14 mouse cellular contexts compared by ENCODE assay signal in the genomic region with DNA sequence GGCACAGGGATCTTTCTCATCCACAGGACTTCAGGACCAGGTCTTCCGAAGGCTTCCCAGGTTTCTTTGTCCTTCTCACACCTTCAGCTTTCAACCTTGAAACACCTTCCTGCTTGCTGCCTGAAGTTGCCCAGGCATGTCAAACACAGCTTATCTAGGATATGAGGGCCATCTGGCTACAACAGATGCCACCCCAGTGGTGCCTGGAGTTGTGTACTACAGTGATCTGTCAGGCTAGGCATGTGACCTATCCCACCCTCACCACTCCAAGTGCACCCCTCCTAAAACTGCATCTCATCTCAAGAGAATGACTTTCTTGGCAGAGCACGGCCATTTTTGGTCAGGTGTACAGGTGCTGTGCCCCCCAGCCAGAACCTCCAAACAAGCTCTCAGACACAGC. TPM values are rescaled to one million over a fixed set of nuclear protein-coding genes. Genes with fewer than 3 reads are reported as not detected.
A peak's percentile ranks its signal among the peaks of the same experiment; 100 is the strongest.
DNase-seq lines count a peak whose midpoint lies in the region; ATAC-seq lines count a peak whose summit lies in the region.
"Had no signal": no experiment of that assay in that cellular context is flagged by ENCODE, and none has a peak within 500 bp of the region (broad histone marks: within the 10 kb centered on the region; RNA-seq: fewer than 3 reads in every experiment).

No protein-coding gene starts in this region.

- no peak overlapping the region for H3K9ac ChIP-seq in heart, embryonic 11.5 days (ENCODE audit: low read depth, low read length)
- no peak overlapping the region for H3K9ac ChIP-seq in stomach, embryonic 15.5 days
- H3K9ac ChIP-seq: embryonic facial prominence, embryonic 13.5 days; limb, embryonic 15.5 days; midbrain, embryonic 13.5 days had no signal

- ATAC-seq in heart, embryonic 11.5 days (replicated peaks; ENCODE audit: insufficient number of reproducible peaks, low FRiP score, low TSS enrichment): peak; percentile 50; the same call in 1 of the 2 replicates
- ATAC-seq in stomach, embryonic 15.5 days (ENCODE audit: insufficient read depth, low FRiP score, low read depth): peak; percentile 90
- ATAC-seq: midbrain, embryonic 13.5 days had no signal

- H3K4me2 ChIP-seq in heart, embryonic 11.5 days: no peak overlapping the region
- H3K4me2 ChIP-seq in stomach, embryonic 15.5 days: no peak overlapping the region
- H3K4me2 ChIP-seq: embryonic facial prominence, embryonic 13.5 days; limb, embryonic 15.5 days; midbrain, embryonic 13.5 days had no signal

- no peak overlapping the region for H3K27ac ChIP-seq in heart, embryonic 11.5 days (ENCODE audit: low read depth, low read length)
- no peak overlapping the region for H3K27ac ChIP-seq in heart, embryonic 10.5 days
- no peak overlapping the region for H3K27ac ChIP-seq in stomach, embryonic 15.5 days
- H3K27ac ChIP-seq in midbrain, embryonic 10.5 days (replicated peaks): no peak overlapping the region
- H3K27ac ChIP-seq: embryonic facial prominence, embryonic 13.5 days; limb, embryonic 15.5 days; midbrain, embryonic 13.5 days had no signal

- H3K4me3 ChIP-seq in heart, embryonic 11.5 days (ENCODE audit: low read depth, low read length): no peak overlapping the region
- H3K4me3 ChIP-seq in heart, embryonic 10.5 days: no peak overlapping the region
- H3K4me3 ChIP-seq in stomach, embryonic 15.5 days (replicated peaks): no peak overlapping the region
- H3K4me3 ChIP-seq in midbrain, embryonic 10.5 days: no peak overlapping the region
- H3K4me3 ChIP-seq: embryonic facial prominence, embryonic 13.5 days; limb, embryonic 15.5 days; midbrain, embryonic 13.5 days had no signal

- peaks cover 47% of the 10 kb centered on the region for H3K36me3 ChIP-seq in heart, embryonic 11.5 days (ENCODE audit: control insufficient read depth, insufficient read depth, low read length)
- H3K36me3 ChIP-seq in heart, embryonic 10.5 days: peaks cover 94% of the 10 kb centered on the region
- peaks cover 76% of the 10 kb centered on the region for H3K36me3 ChIP-seq in stomach, embryonic 15.5 days
- H3K36me3 ChIP-seq in midbrain, embryonic 10.5 days: peaks cover 95% of the 10 kb centered on the region

- 82% methylated on average over 2 of the region's 2 CpGs for WGBS in heart, embryonic 11.5 days (ENCODE audit: insufficient replicate concordance)
- 89% methylated on average over 2 of the region's 2 CpGs for WGBS in heart, embryonic 10.5 days
- WGBS in stomach, embryonic 15.5 days: 91% methylated on average over 2 of the region's 2 CpGs
- WGBS in midbrain, embryonic 10.5 days: 88% methylated on average over 2 of the region's 2 CpGs

- no peak for DNase-seq in heart, embryonic 10.5 days (ENCODE audit: low spot score)
- DNase-seq in spleen, adult 12 weeks (ENCODE audit: low spot score): peak; percentile 54
- no peak for DNase-seq in spleen, adult 18-20 months
- peak; percentile 87 for DNase-seq in liver
- DNase-seq in thymus, postnatal 4 days: no peak
- DNase-seq in midbrain, embryonic 10.5 days (ENCODE audit: low spot score): no peak
- DNase-seq: heart, adult 18-20 months; kidney, adult 11 months; layer of hippocampus, adult 9-11 months had no signal

- no peaks in the 10 kb centered on the region for H3K4me1 ChIP-seq in heart, embryonic 11.5 days (ENCODE audit: control insufficient read depth, insufficient read depth, low read length)
- H3K4me1 ChIP-seq in heart, embryonic 10.5 days: peaks cover 11% of the 10 kb centered on the region; the same call in 1 of the 2 replicates
- no peaks in the 10 kb centered on the region for H3K4me1 ChIP-seq in stomach, embryonic 15.5 days
- H3K4me1 ChIP-seq in midbrain, embryonic 10.5 days: no peaks in the 10 kb centered on the region
- H3K4me1 ChIP-seq: embryonic facial prominence, embryonic 13.5 days; limb, embryonic 15.5 days; midbrain, embryonic 13.5 days had no signal

- H3K27me3 ChIP-seq in heart, embryonic 11.5 days (ENCODE audit: control insufficient read depth, insufficient read depth, low read length): no peaks in the 10 kb centered on the region
- H3K27me3 ChIP-seq in heart, embryonic 10.5 days (ENCODE audit: insufficient read depth, poor library complexity, severe bottlenecking): no peaks in the 10 kb centered on the region
- no peaks in the 10 kb centered on the region for H3K27me3 ChIP-seq in stomach, embryonic 15.5 days (replicated peaks)
- H3K27me3 ChIP-seq in midbrain, embryonic 10.5 days (ENCODE audit: low read depth, poor library complexity, severe bottlenecking): no peaks in the 10 kb centered on the region
- H3K27me3 ChIP-seq: embryonic facial prominence, embryonic 13.5 days; limb, embryonic 15.5 days; midbrain, embryonic 13.5 days had no signal

- no peaks in the 10 kb centered on the region for H3K9me3 ChIP-seq in heart, embryonic 11.5 days (replicated peaks; ENCODE audit: control insufficient read depth, low read length)
- no peaks in the 10 kb centered on the region for H3K9me3 ChIP-seq in heart, embryonic 10.5 days
- H3K9me3 ChIP-seq in stomach, embryonic 15.5 days: no peaks in the 10 kb centered on the region
- no peaks in the 10 kb centered on the region for H3K9me3 ChIP-seq in midbrain, embryonic 10.5 days (replicated peaks)
- H3K9me3 ChIP-seq: embryonic facial prominence, embryonic 13.5 days; limb, embryonic 15.5 days; midbrain, embryonic 13.5 days had no signal

RNA-seq across cellular contexts. Expression of a gene that starts 8.2 kb away (rescaled TPM):
- 449 and 506 TPM in 2 replicates for polyA plus RNA-seq in heart, embryonic 11.5 days (2014; fragmentation: Nextera tagmentation; extraction: Ambion mirVana)
- polyA plus RNA-seq in heart, embryonic 10.5 days (2016; fragmentation: Nextera tagmentation; extraction: Ambion mirVana): 496 and 550 TPM in 2 replicates
- 428 and 438 TPM in 2 replicates for polyA plus RNA-seq in stomach, embryonic 15.5 days (2015; fragmentation: Nextera tagmentation; extraction: Ambion mirVana)
- polyA plus RNA-seq in midbrain, embryonic 10.5 days (2016; fragmentation: Nextera tagmentation; extraction: Ambion mirVana): 575 and 639 TPM in 2 replicates

RNA-seq across cellular contexts. Expression of a gene that starts 15.7 kb away (rescaled TPM):
- polyA plus RNA-seq in heart, embryonic 11.5 days (2014; fragmentation: Nextera tagmentation; extraction: Ambion mirVana): 52.6 and 57.3 TPM in 2 replicates
- 60.3 and 76.6 TPM in 2 replicates for polyA plus RNA-seq in heart, embryonic 10.5 days (2016; fragmentation: Nextera tagmentation; extraction: Ambion mirVana)
- polyA plus RNA-seq in stomach, embryonic 15.5 days (2015; fragmentation: Nextera tagmentation; extraction: Ambion mirVana): 60.9 and 64.7 TPM in 2 replicates
- 80.1 and 80.2 TPM in 2 replicates for polyA plus RNA-seq in midbrain, embryonic 10.5 days (2016; fragmentation: Nextera tagmentation; extraction: Ambion mirVana)

RNA-seq across cellular contexts. Expression of a gene that starts 15.8 kb away (rescaled TPM):
- polyA plus RNA-seq in heart, embryonic 11.5 days (2014; fragmentation: Nextera tagmentation; extraction: Ambion mirVana): 0.19 TPM in 1 of 2 replicates, not detected in the other
- 0.43 and 0.49 TPM in 2 replicates for polyA plus RNA-seq in heart, embryonic 10.5 days (2016; fragmentation: Nextera tagmentation; extraction: Ambion mirVana)
- polyA plus RNA-seq in stomach, embryonic 15.5 days (2015; fragmentation: Nextera tagmentation; extraction: Ambion mirVana): 2.2 and 2.3 TPM in 2 replicates
- 0.94 and 1.2 TPM in 2 replicates for polyA plus RNA-seq in midbrain, embryonic 10.5 days (2016; fragmentation: Nextera tagmentation; extraction: Ambion mirVana)

RNA-seq across cellular contexts. Expression of a gene that starts 18.3 kb away (rescaled TPM):
- polyA plus RNA-seq in heart, embryonic 11.5 days (2014; fragmentation: Nextera tagmentation; extraction: Ambion mirVana): 0.48 and 1.4 TPM in 2 replicates
- 0.67 TPM in 1 of 2 replicates, not detected in the other for polyA plus RNA-seq in heart, embryonic 10.5 days (2016; fragmentation: Nextera tagmentation; extraction: Ambion mirVana)
- polyA plus RNA-seq in stomach, embryonic 15.5 days (2015; fragmentation: Nextera tagmentation; extraction: Ambion mirVana): 8.1 and 16.8 TPM in 2 replicates
- polyA plus RNA-seq in midbrain, embryonic 10.5 days (2016; fragmentation: Nextera tagmentation; extraction: Ambion mirVana): not detected in 2 replicates
- polyA plus RNA-seq: midbrain, embryonic 13.5 days had no signal

RNA-seq across cellular contexts. Expression of a gene that starts 24.1 kb away (rescaled TPM):
- polyA plus RNA-seq in heart, embryonic 11.5 days (2014; fragmentation: Nextera tagmentation; extraction: Ambion mirVana): 25.1 and 27.2 TPM in 2 replicates
- polyA plus RNA-seq in heart, embryonic 10.5 days (2016; fragmentation: Nextera tagmentation; extraction: Ambion mirVana): 19.1 and 29.5 TPM in 2 replicates
- polyA plus RNA-seq in stomach, embryonic 15.5 days (2015; fragmentation: Nextera tagmentation; extraction: Ambion mirVana): 24.6 and 24.8 TPM in 2 replicates
- polyA plus RNA-seq in midbrain, embryonic 10.5 days (2016; fragmentation: Nextera tagmentation; extraction: Ambion mirVana): 12.0 and 12.3 TPM in 2 replicates

Comparison
In these comparisons a context has a peak if more than half of its experiments do, and no peak if none do; other contexts are left out.
1. DNase-seq: peak in spleen, adult 12 weeks (single experiment) and liver (single experiment); none in heart, embryonic 10.5 days (single experiment), spleen, adult 18-20 months (0 of 2), thymus, postnatal 4 days (single experiment) and midbrain, embryonic 10.5 days (single experiment).